Mouse (Mus musculus) mouse embryonic stem cell (cell line): ENCODE results near the gene Ddx18.

Experiments used
- in situ Hi-C, 2 experiments: fragments of 300-500 bp; cut with MboI; formaldehyde crosslinking; loops; 1 replicate in 1 of 2; 3 replicates in 1 of 2; pipeline ENCODE4 v1.14.3; 2019 to 2020; ENCODE audit warnings: low sequenced_read_pairs in 2 of 2, low pct_unique_long_range_greater_than_20kb in 1 of 2, mixed read lengths in 1 of 2; ENCODE audit not compliant: unreplicated experiment in 1 of 2

The Ddx18 gene

DNA sequence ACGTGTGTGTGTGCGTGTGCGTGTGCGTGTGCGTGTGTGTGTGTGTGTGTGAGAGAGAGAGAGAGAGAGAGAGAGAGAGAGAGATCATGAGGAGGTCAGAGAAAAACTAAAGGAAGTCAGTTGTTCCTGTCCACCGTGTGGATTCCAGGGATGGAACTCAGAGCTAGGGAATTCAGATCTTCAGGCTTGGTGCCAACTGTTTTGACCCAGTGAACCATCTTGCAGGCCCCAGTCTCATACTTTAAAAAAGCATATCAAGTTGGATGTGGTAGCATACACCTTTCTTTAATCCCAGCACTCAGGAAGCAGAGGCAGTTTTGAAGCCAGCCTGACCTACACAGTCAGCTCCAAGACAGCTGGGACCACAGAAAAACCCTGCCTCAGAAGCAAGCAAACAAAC is 38.5 kb downstream of the Ddx18 start:
- in situ Hi-C loops = no loop called here

DNA sequence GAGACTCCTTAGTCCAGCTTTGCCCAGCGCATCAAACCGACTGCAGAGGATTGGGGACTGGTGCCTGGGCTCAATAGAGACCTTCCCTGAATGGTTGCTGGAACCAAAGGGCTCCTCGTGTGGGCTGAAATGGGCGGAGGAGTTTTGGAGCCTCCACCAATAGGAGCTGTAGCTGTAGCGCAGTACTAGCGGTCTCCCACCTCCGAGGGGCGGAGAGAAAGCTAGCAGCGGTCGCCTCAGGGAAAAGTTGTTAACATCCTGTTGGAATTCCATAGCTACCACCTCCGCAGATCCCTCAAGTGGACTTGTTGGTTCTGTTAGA is 39.4 kb downstream of the Ddx18 start, which contains the start of gene Htr5b:
Htr5b (minus strand) TSS at position 67 of the 322 bp plus-strand sequence.
- in situ Hi-C loops = no loop called here

DNA sequence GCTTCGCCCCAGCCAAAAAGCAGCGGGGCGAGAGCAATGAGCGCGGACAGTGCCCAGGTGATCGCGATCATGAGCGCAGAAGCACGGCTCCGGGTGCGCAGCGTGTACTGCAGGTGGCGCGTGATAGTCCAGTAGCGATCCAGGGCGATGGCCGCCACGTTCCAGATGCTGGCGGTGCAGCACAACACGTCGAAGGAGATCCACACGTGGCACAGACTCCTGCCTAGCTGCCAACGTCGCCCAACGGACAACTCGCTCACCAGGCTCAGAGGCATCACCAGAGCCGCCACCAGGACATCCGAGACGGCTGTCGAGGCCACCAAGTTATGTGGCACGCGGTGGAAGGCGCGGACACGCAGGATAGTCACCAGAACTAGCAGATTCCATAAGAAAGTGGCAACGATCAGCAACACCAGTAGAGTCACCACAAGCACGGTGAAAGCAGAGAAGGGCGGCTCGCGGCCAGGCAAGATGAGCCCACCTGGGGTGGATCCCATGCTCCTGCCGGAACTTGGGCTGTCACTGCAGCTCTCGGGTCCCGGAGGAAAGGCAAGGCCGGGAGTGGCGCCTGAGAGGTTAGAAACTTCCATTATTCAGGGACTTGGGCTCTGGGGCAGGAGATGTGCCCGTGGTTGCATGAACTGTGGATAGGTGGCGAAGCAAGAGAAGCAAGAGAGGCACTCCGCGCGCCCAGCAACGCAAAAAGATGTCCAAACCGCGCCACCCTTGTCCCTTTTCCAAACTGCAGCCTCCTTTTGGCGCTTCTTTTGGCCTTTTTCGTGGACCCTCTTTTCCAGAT is 40.0 kb downstream of the Ddx18 start:
- in situ Hi-C loops = no loop called here

DNA sequence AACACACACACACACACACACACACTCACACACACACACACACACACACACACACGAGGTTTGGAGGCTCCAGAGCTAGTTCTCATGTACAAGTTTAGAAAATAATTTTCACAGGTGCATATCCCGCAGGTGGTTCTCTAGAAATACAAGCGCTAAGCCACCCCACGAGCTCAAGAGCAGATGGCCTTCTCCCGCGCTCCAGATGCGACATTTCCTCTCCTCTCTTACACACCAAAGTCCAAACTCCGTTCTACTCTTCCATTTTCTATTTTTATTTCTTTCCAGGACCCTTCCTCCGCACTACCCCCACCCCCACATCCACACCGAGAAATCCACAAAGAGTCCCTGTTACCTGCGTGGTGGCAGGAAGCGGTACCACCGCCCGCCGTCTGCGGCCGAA is 40.7 kb downstream of the Ddx18 start:
- in situ Hi-C loops = no loop called here

DNA sequence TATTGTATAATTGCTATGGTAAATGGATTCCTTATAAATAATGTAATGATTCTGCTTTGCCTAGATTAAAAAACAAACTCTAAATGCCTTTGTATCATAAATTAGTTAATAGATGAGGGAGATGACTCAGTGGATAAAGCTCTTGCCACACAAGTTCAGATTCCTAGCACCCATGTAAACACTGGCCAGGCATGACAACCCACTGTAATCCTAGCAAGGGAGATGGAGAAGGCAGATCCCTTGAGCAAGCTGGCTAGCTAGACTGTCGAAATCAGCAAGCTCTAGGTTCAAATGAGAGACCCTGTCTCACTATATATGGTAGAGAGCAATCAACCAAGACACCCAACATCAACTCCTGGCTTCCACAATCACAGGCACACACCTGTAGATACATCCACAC is 49.2 kb downstream of the Ddx18 start:
- in situ Hi-C loops = no loop called here

DNA sequence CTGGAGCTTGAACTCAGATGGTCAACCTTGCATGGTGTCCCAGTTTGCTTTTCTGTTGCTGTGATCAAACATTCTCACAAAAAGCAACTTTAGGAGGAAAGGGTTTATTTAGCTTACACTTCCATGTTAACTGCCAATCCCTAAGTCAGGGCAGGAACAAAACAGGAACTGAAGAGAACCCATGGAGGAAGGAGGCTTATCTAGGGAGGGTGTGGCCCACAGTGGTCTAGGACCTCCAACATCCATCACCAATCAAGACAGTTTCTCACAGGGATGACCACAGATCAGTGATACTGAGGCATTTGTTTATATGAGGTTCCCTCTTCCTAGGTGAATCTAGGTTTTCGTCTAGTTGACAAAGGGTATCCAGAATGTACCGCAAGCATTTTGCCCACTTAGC is 55.8 kb downstream of the Ddx18 start:
- in situ Hi-C loops = no loop called here

DNA sequence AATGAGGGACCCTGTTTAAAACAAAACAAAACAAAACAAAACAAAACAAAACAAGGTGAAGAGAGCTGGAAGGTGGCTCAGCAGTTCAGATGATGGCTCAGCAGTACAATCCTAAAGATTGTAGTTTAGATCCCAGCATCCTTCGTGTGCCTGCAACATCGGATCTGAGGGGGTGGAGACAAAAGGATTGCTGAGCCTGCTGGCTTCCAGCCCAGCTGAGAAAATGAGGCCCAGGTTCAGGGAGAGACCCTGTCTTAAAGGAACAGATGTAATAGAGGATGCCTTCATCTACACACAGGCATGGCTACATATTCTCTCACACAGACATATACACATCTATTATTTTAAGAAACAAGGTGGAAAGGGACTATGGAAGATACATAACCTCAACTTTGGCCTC is 56.6 kb downstream of the Ddx18 start:
- in situ Hi-C loops = no loop called here

DNA sequence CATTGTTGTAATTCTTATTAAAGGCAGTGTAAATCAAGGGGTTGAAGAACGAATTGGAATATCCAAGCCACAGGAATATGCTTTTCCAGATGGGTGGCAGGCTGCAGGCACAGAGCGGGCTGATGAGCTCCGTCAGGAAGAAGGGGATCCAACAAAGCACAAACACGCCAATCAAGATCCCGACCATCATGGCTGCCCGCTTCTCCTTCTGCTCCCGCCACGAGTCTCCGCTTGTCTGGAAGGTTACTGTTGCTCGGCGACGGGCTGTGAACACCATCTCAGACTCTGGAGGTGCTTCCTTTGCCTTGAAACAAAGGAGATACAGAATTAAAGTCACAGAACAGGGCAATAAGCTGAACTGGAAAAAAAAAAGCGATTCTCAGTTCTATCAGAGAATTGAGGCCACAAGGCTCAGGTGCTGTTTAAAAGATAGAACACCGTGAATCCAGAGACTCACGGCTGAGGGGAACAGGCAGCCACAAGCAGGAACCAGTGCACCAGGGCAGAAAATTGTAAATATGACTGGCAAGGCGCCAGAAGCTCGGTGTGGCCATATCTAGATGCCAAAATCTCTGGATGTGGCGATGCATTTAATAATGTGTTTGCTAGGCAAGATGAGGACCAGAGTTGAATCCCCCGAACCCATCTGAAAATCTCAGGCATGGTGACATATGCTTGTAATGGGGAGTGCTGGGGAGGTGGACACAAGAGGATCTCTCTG is 57.2 kb downstream of the Ddx18 start:
- in situ Hi-C loops = no loop called here

DNA sequence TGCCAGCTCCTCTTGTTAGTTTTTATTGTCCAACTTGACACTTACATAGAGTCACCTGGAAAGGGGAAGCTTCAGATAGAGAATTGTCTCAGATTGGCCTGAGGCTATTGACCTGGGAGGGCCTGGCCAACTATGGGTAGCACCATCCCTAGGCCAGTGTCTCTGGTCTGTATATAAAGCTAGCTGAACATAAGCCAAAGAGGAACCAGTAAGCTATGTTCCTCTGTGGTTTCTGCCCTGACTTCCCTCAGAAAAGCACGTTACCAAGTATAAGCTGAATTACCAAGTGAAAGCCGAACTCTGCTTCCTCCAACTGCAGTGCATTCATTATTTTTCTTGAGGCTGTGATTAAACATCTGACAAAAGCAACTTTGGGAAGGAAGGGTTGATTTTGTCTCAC is 59.1 kb downstream of the Ddx18 start:
- in situ Hi-C loops = no loop called here
